Mouse (Mus musculus) neural tube, embryonic 11.5 days (tissue): Measurements from ENCODE around the gene Aen. TPM values are rescaled to one million over a fixed set of nuclear protein-coding genes. Genes with fewer than 3 reads are reported as not detected.
A peak's percentile ranks its signal among the peaks of the same experiment; 100 is the strongest.

ENCODE experiments used
- ATAC-seq: fragments of 200-750 bp; cut with Nextera tagmentation; 2 replicates; pipeline ENCODE4 v1.8.0; 2017; ENCODE audit warnings: moderate number of reproducible peaks, mild to moderate bottlenecking, moderate TSS enrichment, moderate library complexity; ENCODE audit not compliant: insufficient read depth, low FRiP score, low TSS enrichment
- DNase-seq: peaks from one replicate; pipeline ENCODE4 v3.0.0-alpha.2; 2015; ENCODE audit warnings: low spot score
- H3K27ac ChIP-seq: fragments of 300-500 bp; sonication (generic); 2 replicates; pipeline ENCODE4 v1.5.1; 2014; ENCODE audit warnings: low read depth, mild to moderate bottlenecking, low read length
- H3K27me3 ChIP-seq: fragments of 300-500 bp; sonication (generic); 2 replicates; pipeline ENCODE4 v1.6.1; 2014; ENCODE audit warnings: mild to moderate bottlenecking, low read length, mixed read lengths; ENCODE audit not compliant: control insufficient read depth, insufficient read depth
- H3K36me3 ChIP-seq: fragments of 300-500 bp; sonication (generic); 2 replicates; pipeline ENCODE4 v1.6.1; 2014; ENCODE audit warnings: mild to moderate bottlenecking, low read length, moderate library complexity, mixed read lengths; ENCODE audit not compliant: control insufficient read depth, insufficient read depth
- H3K4me1 ChIP-seq: fragments of 300-500 bp; sonication (generic); 2 replicates; pipeline ENCODE4 v1.6.1; 2014; ENCODE audit warnings: low read length, mixed read lengths; ENCODE audit not compliant: control insufficient read depth, insufficient read depth
- H3K4me2 ChIP-seq: fragments of 300-500 bp; sonication (generic); 2 replicates; pipeline ENCODE4 v1.6.1; 2014; ENCODE audit warnings: low read depth, mild to moderate bottlenecking, moderate library complexity
- H3K4me3 ChIP-seq: fragments of 300-500 bp; sonication (generic); 2 replicates; pipeline ENCODE4 v1.5.1; 2014; ENCODE audit warnings: low read depth, low read length
- H3K9ac ChIP-seq: fragments of 300-500 bp; sonication (generic); 2 replicates; pipeline ENCODE4 v1.6.1; 2014; ENCODE audit warnings: mild to moderate bottlenecking, low read length
- H3K9me3 ChIP-seq: fragments of 300-500 bp; sonication (generic); 2 replicates; pipeline ENCODE4 v1.6.1; 2016; ENCODE audit warnings: low read length; ENCODE audit not compliant: control insufficient read depth
- WGBS: fragments of 180-500 bp; shearing (Covaris S2); extraction: QIAGEN DNeasy Blood & Tissue Kit; methylation state at CpG from one replicate; pipeline ENCODE4 v1.1.7; 2014; 5-methylcytosine and 5-hydroxymethylcytosine counted together
- polyA plus RNA-seq: library from polyadenylated mRNA; unstranded; fragments of >200 nt; fragmentation: Nextera tagmentation; extraction: Ambion mirVana; gene quantifications from 2 replicates; pipeline ENCODE4 v1.2.1, GENCODE M21; 2014

Aen gene
- polyA plus RNA-seq, 1 experiment from 2014 or later: 52.5 TPM

DNA sequence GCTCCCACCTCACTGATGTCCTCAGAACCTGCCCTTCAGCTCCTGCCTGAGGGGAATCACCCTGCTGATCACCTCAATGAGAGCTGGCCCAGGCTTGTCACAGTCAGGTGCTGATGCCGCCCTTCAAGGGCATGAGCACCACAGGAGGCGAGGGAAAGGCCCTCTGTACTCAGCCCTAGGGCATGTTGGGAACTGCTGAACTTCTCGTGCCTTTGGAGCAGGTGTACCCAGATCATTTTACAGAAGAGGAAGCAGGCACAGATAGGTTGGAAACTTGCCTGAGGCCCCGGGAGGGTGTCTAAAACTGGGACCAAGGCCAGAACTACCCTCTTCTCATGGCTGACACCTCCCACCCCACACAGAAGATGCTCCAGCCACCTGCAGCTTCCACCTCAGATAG, 23.0 kb downstream of the Aen start:
- Histone ChIP-seq H3K9ac (no peak overlapping the region), H3K27me3 (0 out of 2 replicates have a peak, but pooled peaks cover 2% of the 10 kb centered on the region), H3K27ac (no peak overlapping the region), H3K36me3 (no peaks in the 10 kb centered on the region), H3K9me3 (no peaks in the 10 kb centered on the region), H3K4me3 (no peak overlapping the region), H3K4me1 (no peaks in the 10 kb centered on the region), H3K4me2 (no peak overlapping the region)
- ATAC-seq (no peak), DNase-seq (no peak)
- WGBS: 63% methylated on average over 4 of the region's 4 CpGs

GRCm38 (mm10) chr7:78922506-78922905, 26.9 kb downstream of the Aen start:
- WGBS: 73% methylated on average over 7 of the region's 7 CpGs

GRCm38 (mm10) chr7:78924300-78924699, 28.6 kb downstream of the Aen start:
- Histone ChIP-seq H3K9ac (no peak overlapping the region), H3K27me3 (0 out of 2 replicates have a peak, but pooled peaks cover 2% of the 10 kb centered on the region), H3K36me3 (no peaks in the 10 kb centered on the region), H3K27ac (no peak overlapping the region), H3K4me1 (no peaks in the 10 kb centered on the region), H3K4me3 (no peak overlapping the region), H3K4me2 (no peak overlapping the region), H3K9me3 (no peaks in the 10 kb centered on the region)
- WGBS: 11% methylated on average over 6 of the region's 6 CpGs
- ATAC-seq (peak; percentile 55; the same call in 1 of the 2 replicates), DNase-seq (peak; percentile 74)

More at GRCm38 (mm10) chr7:78922506-78922905, 26.9 kb downstream of the Aen start:
- H3K36me3 ChIP-seq: no peaks in the 10 kb centered on the region
- H3K27me3 ChIP-seq: 0 out of 2 replicates have a peak, but pooled peaks cover 2% of the 10 kb centered on the region
- H3K27ac ChIP-seq: no peak overlapping the region
- no peaks in the 10 kb centered on the region for H3K4me1 ChIP-seq
- no peak for DNase-seq
- no peak overlapping the region for H3K9ac ChIP-seq
- H3K4me2 ChIP-seq: no peak overlapping the region
- no peak overlapping the region for H3K4me3 ChIP-seq
- no peaks in the 10 kb centered on the region for H3K9me3 ChIP-seq
- no peak for ATAC-seq

DNA sequence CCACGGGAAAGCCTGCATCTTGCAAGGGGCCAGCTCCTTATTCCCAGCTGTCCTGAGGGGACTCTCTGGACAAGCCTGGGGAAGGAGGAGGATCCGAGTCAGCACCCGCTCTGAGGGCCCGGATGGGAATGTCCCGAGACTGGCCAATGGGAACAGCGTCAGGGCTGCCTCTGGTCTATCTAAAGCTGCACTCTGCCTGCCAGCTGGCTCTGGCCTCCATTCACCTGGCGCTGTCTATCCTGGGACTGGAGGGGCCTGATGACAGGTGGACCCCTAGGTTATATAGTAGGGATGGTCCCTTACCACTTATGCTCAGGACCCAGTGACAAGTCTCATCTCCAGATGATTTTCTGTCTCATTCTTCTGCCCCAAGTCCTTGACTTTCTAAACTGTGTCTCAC, 29.1 kb downstream of the Aen start:
- Histone ChIP-seq H3K27ac (no peak overlapping the region), H3K9me3 (no peaks in the 10 kb centered on the region), H3K27me3 (0 out of 2 replicates have a peak, but pooled peaks cover 2% of the 10 kb centered on the region), H3K9ac (no peak overlapping the region), H3K4me1 (no peaks in the 10 kb centered on the region), H3K4me2 (no peak overlapping the region), H3K4me3 (no peak overlapping the region), H3K36me3 (no peaks in the 10 kb centered on the region)
- ATAC-seq (no peak), DNase-seq (peak; percentile 9)
- WGBS: 72% methylated on average over 7 of the region's 7 CpGs

DNA sequence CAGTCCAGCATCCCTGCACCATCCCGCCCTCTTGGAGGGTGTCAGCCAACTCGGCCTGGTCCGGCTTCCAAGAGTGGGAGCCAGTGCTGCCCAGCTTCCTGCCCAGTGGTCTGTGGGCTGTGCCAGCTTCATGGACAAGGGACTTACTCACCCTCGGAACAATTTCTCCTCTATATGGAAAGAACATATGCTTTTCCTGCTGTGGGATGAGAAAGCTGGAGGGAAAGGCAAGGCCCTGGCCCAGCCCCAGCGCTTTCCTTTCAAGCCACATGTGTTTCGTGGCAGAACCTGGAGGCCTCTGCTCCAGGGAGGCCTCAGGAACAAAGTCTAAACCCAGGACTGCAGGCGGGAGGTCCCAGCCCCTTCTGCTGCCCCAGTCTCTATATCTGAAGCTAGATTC, 30.0 kb downstream of the Aen start:
- Histone ChIP-seq H3K27ac (no peak overlapping the region), H3K27me3 (0 out of 2 replicates have a peak, but pooled peaks cover 2% of the 10 kb centered on the region), H3K4me1 (no peaks in the 10 kb centered on the region), H3K9ac (no peak overlapping the region), H3K4me3 (no peak overlapping the region), H3K36me3 (no peaks in the 10 kb centered on the region), H3K9me3 (no peaks in the 10 kb centered on the region), H3K4me2 (no peak overlapping the region)
- DNase-seq: no peak
- no peak for ATAC-seq
- WGBS: 84% methylated on average over 7 of the region's 7 CpGs

- DNase-seq: peak; percentile 7
- whole genome bisulfite sequencing: 84% methylated on average over 9 of the region's 9 CpGs
- H3K27me3 ChIP-seq: 0 out of 2 replicates have a peak, but pooled peaks cover 2% of the 10 kb centered on the region
- no peak for ATAC-seq
- no peak overlapping the region for H3K4me2 ChIP-seq
- H3K36me3 ChIP-seq: no peaks in the 10 kb centered on the region
- H3K9ac ChIP-seq: no peak overlapping the region
- no peak overlapping the region for H3K27ac ChIP-seq
- H3K4me1 ChIP-seq: no peaks in the 10 kb centered on the region
- no peaks in the 10 kb centered on the region for H3K9me3 ChIP-seq
- H3K4me3 ChIP-seq: no peak overlapping the region
These were observed 30.5 kb downstream of the Aen start for GRCm38 (mm10) chr7:78926156-78926555.

- no peak for DNase-seq
- Histone ChIP-seq H3K4me1 (no peaks in the 10 kb centered on the region), H3K4me2 (no peak overlapping the region), H3K4me3 (no peak overlapping the region), H3K9ac (no peak overlapping the region), H3K36me3 (no peaks in the 10 kb centered on the region), H3K27ac (no peak overlapping the region), H3K27me3 (0 out of 2 replicates have a peak, but pooled peaks cover 2% of the 10 kb centered on the region), H3K9me3 (no peaks in the 10 kb centered on the region)
- 83% methylated on average over 3 of the region's 3 CpGs for WGBS
- ATAC-seq: no peak
These were observed 31.6 kb downstream of the Aen start for GRCm38 (mm10) chr7:78927266-78927665.

- Histone ChIP-seq H3K4me3 (no peak overlapping the region), H3K27ac (no peak overlapping the region), H3K9ac (no peak overlapping the region), H3K4me1 (no peaks in the 10 kb centered on the region), H3K36me3 (no peaks in the 10 kb centered on the region), H3K4me2 (no peak overlapping the region), H3K27me3 (no peaks in the 10 kb centered on the region), H3K9me3 (no peaks in the 10 kb centered on the region)
- ATAC-seq (no peak), DNase-seq (no peak)
- 72% methylated on average over 19 of the region's 19 CpGs for WGBS
These were observed 43.4 kb downstream of the Aen start for GRCm38 (mm10) chr7:78938957-78939602.

- Histone ChIP-seq H3K9ac (no peak overlapping the region), H3K27me3 (no peaks in the 10 kb centered on the region), H3K4me1 (no peaks in the 10 kb centered on the region), H3K27ac (no peak overlapping the region), H3K4me3 (no peak overlapping the region), H3K9me3 (no peaks in the 10 kb centered on the region), H3K36me3 (no peaks in the 10 kb centered on the region), H3K4me2 (no peak overlapping the region)
- 95% methylated on average over 3 of the region's 3 CpGs for WGBS
- ATAC-seq (no peak), DNase-seq (no peak)
These were observed 45.3 kb downstream of the Aen start for GRCm38 (mm10) chr7:78940971-78941370.
